Mouse (Mus musculus): Measurements from ENCODE around the gene D17H6S53E. TPM values are rescaled to one million over a fixed set of nuclear protein-coding genes. Genes with fewer than 3 reads are reported as not detected.

D17H6S53E gene
- total RNA-seq, 1 experiment from 2014 or later: 6.3 TPM

DNA sequence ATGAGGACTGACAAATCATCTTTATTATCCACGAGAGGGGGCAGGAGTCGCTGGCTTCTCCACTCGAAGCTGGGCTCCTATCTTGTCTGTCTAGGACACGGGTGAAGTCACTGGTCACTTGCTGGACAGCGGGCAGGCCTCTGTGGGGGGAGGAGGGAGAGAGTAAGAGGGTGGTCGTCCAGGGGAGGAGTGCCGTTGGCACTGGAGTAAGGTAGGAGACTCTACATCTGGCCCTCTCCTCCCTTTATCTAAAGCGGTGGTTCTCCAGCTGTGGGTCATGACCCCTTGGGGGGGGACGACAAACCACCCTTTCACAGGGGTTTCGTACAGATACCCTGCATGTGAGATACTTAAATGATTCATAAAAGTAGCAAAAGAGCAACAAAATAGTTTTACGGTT lies 2.8 kb downstream of the D17H6S53E start:
- no peak for ATAC-seq (replicated peaks; ENCODE audit: low read depth, poor library complexity, severe bottlenecking)

DNA sequence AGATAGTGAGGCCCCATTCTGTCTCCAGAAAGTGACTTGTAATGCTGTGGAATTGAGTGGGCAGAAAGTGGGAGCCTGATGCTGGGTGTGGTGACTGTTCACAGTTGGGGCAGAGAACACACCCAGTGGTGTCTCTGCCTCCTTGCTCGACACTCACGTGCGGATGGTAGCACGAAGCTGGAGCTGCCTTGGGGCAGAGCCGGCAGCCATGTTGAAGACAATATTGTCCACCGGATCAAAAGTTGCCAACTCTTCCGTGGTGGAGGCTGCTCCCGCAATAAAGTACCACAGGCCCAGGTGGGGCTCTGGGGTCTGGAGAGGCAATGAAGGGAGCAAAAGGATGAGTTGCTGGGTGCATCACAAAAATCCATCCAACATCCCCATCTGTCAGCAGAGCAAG lies 4.9 kb downstream of the D17H6S53E start:
- ATAC-seq (replicated peaks; ENCODE audit: low read depth, poor library complexity, severe bottlenecking): no peak

DNA sequence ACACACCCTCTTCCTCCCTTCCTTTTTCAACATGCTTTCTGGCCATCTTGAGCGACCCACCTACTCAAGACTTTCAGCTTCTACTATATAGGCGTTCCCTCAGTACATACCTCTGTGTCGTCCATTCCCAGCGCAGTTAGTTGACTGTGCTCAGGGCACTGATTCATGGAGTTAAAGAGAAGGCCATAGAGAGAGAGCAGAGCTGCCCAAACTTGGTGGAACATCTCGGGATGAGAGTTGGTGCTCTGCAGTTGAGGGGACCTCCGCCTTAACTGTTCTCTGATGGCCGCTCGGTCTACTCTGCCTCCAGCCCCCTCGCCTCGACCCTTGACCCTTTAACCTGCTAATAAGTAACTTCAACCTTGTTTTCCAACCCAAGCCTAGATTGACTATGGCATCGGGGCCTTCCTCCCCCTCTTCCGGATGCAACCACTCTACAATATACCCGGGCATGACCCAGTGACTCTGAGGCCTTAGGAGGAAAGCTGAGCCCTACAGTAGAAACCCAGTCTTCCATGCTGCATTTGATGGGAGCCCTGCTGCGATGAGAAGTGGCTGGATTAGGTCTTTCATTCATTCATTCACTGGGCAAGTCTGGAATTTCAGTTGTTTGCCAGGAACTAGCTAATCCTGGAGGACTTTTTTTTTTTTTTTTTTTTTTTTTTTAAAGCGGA lies 5.5 kb downstream of the D17H6S53E start, which contains the start of gene Apom:
Gene Apom (minus strand): TSS at position 551 of the 674 bp plus-strand sequence.
- ATAC-seq (replicated peaks; ENCODE audit: low read depth, poor library complexity, severe bottlenecking): no peak

DNA sequence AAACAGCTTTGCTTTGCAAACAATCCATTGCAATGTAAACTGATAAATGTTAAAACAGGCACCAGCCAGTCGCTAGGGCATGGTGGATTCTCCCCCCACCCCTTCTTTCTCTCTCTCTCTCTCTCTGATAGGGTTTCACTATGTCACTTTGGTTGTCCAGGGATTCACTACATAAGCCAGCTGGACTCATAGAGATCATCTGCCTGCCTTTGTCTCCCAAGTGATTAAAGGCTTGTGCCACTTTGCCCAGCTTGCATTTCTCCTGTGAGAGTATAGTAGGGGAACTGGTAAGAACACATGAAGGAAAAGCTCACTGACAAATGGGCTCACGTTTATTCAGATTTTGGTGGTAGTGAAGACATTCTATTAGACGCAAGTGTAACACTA lies 6.0 kb downstream of the D17H6S53E start:
- ATAC-seq (replicated peaks; ENCODE audit: low read depth, poor library complexity, severe bottlenecking): no peak

DNA sequence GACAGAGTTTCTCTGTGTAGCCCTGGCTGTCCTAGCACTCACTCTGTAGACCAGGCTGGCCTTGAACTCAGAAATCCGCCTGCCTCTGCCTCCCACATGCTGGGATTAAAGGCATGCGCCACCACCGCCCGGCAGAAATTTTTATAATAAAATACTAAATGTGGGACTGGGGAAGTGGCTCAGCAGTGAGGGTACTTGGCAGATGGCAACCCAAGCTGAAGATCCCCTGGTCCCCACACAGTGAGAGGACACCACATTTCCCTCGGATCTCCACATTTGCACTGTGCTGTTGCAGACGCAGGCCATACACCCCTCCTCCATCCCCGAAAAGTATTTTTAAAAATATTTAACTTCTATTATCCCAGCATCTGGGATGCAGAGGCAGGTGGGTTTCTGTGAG lies 7.3 kb downstream of the D17H6S53E start:
- no peak for ATAC-seq (replicated peaks; ENCODE audit: low read depth, poor library complexity, severe bottlenecking)

DNA sequence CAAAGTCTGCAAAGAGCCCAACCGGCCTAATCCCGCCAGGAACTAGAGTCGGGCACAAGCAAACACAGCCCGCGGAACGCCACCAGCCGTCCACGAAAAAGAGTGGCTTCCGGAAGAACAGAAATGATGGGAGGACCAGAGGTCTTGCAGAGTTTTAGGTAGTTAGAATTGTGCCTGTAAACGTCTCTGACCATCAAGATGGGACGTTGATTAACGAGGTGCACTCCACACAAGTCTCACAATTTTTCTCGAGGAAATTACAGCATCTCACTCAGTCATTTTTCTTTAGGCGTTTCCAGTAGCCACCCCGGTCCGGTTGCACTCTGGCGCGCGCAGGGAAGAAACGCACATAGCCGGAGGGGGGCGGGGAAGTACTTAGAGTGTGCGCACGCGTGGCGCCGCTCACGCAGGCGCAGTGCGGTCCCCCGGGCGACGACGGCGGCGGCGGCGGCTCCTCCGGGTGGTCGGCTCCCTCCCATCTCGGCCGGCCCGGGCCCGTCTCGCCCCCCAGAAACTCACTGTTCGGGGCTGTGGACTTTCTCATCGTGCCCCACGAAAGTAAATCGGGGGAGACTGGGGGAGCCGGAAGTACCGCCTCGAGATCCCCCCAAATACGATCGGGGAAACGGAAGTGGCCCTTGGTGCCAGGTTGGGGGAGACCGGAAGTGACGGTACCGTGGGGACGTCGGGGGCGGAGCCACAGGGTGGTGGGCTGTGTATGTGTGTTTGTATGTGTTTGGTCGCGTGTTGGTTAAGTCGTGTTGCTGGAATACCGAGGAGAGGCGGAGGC lies 8.8 kb downstream of the D17H6S53E start, which contains the start of gene Bag6:
Gene Bag6 (plus strand): TSS at position 378 of the 790 bp plus-strand sequence.
- ATAC-seq (replicated peaks; ENCODE audit: low read depth, poor library complexity, severe bottlenecking): peak; percentile 78

DNA sequence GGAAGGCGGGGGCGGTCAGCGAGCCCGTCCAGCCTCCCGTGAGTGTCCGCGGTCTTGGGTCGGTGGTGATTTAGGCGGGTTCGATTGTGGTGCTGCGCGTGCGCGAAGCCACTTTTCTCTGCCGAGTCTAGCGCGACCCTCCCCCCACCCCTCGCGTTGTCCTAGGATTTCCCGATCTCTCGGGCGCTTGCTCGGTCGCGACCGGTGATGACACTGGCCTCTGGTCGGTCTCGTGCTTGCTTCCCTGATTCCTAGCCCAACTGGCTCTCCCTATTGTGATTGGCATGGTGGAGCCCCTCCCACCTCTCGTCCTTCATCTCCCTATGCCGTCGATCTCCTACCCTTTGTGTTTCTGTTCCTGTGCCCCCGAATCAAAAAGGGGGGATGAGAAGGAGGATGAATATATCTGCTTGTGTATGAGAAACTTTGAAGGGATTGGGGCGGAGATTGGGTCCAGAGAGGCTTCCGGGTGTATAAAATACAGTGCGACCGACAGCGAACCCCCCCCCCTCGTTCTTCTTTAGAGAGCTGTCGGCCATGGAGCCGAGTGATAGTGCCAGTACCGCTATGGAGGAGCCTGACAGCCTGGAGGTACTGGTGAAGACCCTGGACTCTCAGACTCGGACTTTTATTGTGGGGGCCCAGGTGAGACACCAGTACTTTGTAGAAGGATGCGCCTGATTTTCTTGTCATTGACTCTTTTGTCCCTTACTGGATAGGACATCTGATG lies 9.6 kb downstream of the D17H6S53E start:
- peak; percentile 46 for ATAC-seq (replicated peaks; ENCODE audit: low read depth, poor library complexity, severe bottlenecking)

DNA sequence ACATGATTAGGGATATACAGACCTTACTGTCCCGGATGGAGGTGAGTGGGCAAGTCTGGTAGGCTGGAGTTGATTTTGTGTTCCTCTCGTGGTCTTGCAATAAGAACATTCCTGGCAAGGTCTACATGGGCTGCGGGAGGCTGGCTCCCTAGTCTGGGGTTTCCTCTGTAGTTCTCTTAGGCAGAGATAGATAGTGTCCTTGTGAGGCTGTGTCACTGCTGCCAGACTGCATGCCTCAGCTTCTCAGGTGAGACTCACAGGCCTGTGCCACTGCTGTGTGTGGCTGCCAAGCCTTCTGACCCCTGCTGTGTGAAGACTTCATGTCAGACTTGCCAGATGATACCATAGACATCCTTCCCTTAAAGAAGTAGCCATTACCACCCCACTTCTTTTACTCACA lies 13.1 kb downstream of the D17H6S53E start:
- ATAC-seq (replicated peaks; ENCODE audit: low read depth, poor library complexity, severe bottlenecking): no peak

DNA sequence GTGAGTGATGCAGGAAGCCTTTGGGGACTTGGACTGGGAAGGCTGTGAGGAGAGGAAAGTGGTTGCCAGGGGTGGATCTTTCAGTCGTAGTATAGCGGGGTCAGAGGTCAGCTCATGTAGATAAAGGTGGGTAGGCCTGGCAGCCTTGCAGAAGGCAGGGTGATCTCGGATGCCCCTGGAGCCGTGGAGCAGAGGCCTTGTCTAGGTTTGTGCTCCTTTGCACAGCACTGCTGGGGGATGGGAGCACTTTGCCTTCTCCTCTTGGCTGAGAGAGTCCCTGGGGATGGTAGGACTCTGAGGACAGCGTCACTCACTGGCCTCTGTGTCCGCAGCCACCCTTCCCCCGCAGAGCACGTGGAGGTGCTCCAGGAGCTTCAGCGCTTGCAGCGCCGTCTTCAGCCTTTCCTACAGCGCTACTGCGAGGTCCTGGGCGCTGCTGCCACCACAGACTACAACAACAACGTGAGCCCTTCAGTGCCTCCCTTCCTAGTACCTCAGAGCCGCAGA lies 14.4 kb downstream of the D17H6S53E start:
- ATAC-seq (replicated peaks; ENCODE audit: low read depth, poor library complexity, severe bottlenecking): no peak

DNA sequence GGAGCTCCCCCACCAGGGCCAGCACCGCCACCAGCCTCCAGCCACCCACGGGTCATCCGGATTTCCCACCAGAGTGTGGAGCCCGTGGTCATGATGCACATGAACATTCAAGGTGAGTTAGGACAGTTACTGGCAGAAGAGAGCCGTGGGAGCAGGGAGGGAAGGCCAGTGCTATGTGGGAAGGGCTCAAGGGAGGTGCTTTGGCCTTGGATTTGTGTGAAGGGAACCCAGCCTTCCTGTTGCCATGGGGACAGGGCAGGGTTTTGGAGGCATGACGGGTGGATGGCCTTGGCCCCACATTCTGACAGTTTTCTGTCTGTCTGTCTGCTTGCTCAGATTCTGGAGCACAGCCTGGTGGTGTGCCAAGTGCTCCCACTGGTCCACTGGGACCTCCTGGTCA lies 15.8 kb downstream of the D17H6S53E start:
- ATAC-seq (replicated peaks; ENCODE audit: low read depth, poor library complexity, severe bottlenecking): no peak

DNA sequence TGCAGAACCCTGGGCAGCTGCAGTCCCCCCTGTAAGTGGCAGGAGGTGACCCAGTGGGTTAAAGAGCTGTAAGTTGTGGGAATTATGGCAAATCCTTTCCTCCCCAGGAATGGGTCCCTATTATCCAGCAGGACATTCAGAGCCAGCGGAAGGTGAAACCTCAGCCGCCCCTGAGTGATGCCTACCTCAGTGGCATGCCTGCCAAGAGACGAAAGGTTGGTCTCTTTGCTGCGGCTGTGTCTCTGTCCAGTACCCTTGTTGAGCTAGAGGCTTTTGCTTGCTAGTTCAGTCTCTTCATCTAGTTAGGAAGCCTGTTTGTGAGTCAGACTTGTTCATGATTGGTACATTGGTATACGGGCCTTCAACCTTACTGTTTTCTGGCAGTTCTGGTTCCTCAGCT lies 20.0 kb downstream of the D17H6S53E start:
- ATAC-seq (replicated peaks; ENCODE audit: low read depth, poor library complexity, severe bottlenecking): no peak

DNA sequence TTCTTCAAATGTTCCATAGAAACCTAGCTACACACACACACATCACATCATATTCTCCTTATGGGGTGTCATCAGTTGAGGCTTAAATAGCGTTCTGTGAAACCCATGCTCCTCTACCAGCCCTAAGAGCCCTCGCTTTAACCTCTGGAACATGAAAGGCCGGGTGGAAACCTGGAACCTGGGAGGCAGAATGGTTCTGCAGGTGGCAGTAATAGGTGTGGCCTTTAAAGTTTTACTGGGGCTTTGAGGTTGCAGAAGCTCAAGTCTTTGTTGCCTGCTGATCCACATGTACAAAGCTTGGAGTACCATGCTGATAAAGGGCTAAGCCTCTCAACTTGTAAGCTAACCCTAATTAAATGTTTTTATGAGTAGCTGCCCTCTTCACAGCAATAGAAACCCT lies 21.2 kb downstream of the D17H6S53E start:
- no peak for ATAC-seq (replicated peaks; ENCODE audit: low read depth, poor library complexity, severe bottlenecking)

DNA sequence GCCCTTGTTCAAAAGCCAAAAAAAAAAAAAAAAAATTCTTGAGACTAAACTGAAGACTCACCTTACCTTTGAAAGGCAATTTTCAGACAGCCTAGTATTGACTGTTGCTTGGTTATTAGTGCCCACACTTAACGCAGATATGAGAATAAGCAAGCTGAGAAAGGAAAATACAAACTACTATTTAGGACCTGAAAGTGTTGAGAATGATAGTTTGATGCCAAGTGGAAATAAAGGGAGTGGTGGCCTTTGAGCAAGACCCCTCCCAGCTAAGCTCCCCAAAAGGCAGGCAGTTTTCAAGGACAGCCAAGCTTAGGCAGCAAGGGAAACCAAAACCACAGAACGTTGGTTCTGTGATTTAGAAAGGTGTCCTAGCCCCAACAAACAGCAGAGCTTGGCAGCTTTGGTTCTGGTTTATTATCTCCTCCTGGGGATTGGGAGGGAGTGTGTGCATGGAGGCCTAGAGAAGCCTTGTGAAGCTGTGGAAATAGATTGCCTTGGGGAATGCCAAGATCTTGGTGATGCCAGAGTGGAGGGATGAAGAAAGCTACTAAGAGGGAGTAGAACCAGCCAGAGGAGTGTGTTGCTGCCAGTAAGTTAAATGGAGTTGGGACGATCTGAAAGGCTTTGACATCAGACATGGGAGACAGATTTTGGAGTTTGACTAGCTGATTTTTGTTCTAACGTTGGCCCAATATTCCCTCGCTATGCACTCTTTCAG lies 21.9 kb downstream of the D17H6S53E start:
- no peak for ATAC-seq (replicated peaks; ENCODE audit: low read depth, poor library complexity, severe bottlenecking)

DNA sequence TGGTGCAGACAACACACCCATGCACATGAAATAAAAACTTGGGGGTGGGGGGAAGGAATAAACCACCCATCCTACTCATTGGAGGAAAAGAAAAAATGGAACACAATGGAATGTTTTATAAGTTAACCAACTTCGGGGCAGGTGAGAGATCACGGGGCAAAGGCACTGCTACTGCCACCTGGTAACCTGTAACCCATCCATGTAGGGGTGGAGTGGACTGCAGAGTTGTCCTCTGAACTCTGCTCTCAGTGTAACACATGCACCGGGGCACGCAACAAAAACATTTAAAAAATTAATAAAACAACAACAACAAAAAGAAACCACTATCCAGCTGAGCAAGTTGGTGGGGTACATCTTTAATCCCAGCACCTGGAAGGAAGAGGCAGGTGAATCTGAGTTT lies 25.9 kb downstream of the D17H6S53E start:
- ATAC-seq (replicated peaks; ENCODE audit: low read depth, poor library complexity, severe bottlenecking): no peak

DNA sequence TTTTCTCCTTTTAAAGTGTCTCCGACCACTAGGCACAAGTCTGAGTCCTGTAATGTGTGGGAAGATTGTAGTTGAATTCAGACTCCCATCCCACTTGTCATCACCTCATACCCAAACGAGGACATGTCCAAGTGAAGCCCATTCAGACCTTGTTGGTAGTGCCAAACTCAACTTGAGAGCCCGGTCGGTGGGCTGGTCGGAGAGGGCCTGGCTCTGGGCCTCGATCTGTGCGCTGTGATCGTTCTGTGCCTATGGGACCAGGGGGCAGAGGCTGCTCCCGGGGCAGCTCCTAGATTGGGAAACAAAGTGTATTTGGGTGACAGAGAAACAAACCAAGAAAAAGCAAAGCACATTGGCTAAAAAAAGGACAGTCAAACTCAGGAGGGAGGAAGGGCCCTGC lies 26.9 kb downstream of the D17H6S53E start:
- ATAC-seq (replicated peaks; ENCODE audit: low read depth, poor library complexity, severe bottlenecking): no peak

DNA sequence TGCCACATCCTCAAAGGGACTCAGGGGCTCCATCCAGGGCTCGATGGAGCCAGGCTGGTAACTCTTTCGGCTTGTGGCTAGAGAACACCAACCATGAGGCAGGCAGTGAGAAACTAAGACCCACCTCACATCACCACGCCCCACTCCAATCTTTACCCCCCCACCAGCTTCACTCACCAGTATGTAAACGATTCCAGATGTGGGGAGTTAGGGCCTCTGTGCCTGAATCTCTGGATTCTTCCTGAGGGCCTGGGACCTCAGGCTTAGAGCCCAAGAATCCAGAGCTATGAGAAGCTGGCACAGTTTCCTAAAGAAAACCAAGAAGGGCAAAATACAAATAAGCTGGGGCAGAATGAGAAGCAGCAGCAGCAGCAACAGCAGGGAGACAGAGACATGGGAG lies 27.8 kb downstream of the D17H6S53E start:
- no peak for ATAC-seq (replicated peaks; ENCODE audit: low read depth, poor library complexity, severe bottlenecking)

DNA sequence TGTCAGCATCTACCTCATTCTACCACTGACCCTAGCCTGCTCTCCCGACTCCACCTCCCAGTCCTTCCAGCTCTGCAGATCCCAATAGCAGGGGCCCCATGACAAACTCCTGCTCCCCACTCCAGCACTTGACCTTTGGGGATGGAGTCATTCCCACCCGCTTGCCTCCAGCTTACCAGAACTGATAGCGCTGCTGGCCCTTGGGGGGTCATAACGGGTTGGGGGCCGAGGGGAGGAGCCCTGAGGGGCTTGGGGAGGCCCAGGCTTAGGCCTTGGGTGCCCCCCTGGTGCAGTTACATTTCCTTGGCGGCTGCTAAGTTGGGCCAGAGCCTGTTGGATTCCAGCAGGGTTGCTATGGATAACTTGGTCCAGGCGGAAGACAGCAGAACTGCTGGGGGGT lies 28.4 kb downstream of the D17H6S53E start:
- ATAC-seq (replicated peaks; ENCODE audit: low read depth, poor library complexity, severe bottlenecking): no peak

DNA sequence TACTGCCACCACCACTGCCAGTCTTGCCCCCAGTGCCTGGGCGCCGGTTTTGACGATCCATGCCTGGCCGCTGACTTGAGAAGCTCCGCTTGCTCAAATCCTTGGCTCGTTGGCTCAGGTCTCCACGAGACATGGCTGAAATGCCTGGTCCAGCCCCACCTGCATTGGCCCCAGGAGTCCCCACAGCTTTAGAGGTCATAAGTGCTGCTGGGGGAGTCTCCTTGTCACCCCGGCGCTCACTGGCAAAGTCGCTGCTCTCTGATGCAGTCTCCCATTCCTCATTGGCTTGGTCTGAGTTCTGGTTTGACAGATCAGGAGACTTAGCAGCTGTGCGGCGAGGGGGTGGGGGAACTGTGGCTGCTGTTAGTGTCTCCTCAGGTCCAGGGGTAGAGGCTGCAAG lies 29.3 kb downstream of the D17H6S53E start:
- no peak for ATAC-seq (replicated peaks; ENCODE audit: low read depth, poor library complexity, severe bottlenecking)

DNA sequence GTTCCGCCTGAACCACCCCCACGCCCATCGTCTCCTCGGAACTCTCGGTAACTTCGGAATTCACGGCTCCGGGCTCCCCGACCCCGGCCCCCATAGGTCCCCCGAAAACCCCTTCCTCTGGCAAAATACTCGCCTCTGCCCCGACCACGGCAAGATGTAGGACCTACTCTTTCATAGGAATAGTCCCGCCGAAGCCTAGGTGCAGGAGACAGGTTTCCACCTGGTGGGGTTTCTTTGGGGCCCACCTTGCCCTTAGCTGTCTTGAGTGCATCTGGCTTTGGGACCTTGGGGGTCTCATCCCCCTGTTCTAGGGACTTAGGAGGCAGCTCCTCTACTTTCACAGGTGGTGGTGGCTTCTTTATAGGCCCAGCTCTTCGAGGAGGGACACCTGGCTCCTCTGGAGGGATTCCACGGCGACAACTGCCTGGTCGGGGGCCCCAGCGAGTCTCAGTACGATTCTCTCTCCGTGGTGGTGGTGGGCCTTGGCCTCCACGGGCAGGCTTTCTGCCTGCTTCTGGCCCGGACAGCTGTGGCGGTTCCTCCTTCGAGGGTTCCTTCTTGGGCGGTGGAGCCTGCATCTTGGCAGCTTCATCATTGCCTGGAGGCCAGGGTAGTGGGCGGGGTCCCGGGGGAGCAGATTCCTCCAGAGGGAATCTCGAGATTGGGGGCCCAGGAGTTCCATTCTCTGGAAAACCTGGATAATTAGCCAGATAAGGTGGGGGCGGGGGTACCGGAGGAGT lies 30.5 kb downstream of the D17H6S53E start:
- ATAC-seq (replicated peaks; ENCODE audit: low read depth, poor library complexity, severe bottlenecking): no peak
